Mouse (Mus musculus) MEL (cell line): ENCODE results near the gene Ctdnep1. TPM values are rescaled to one million over a fixed set of nuclear protein-coding genes. Genes with fewer than 3 reads are reported as not detected.

Experiments
- DNase-seq: peaks from one replicate; pipeline ENCODE4 v3.0.0; 2011; ENCODE audit warnings: low read depth, low spot score
- H3K27ac ChIP-seq: 2 replicates; pipeline ENCODE4 v1.5.1; 2012; ENCODE audit warnings: low read depth, mild to moderate bottlenecking, control low read depth, low read length, moderate library complexity; ENCODE audit not compliant: control insufficient read depth
- H3K27me3 ChIP-seq, 2 experiments: fragments of 150-350 bp in 1 of 2; sonication (generic) in 1 of 2; 2 replicates each; pipeline ENCODE4 v1.6.1; 2012; ENCODE audit warnings: low read length in 2 of 2, mild to moderate bottlenecking in 2 of 2, improper control_type of control experiment in 1 of 2, moderate library complexity in 1 of 2; ENCODE audit not compliant: insufficient read depth in 2 of 2, control insufficient read depth in 1 of 2
- H3K36me3 ChIP-seq, 2 experiments: 2 replicates each; pipeline ENCODE4 v1.6.1; 2012 to 2014; ENCODE audit warnings: low read length in 2 of 2, improper control_type of control experiment in 1 of 2, inconsistent platforms in 1 of 2, mild to moderate bottlenecking in 1 of 2; ENCODE audit not compliant: insufficient read depth in 2 of 2, control insufficient read depth in 1 of 2
- H3K4me1 ChIP-seq, 2 experiments: fragments of 150-350 bp in 1 of 2; sonication (generic) in 1 of 2; 2 replicates each; pipeline ENCODE4 v1.6.1; 2012; ENCODE audit warnings: low read length in 2 of 2, improper control_type of control experiment in 1 of 2, mild to moderate bottlenecking in 1 of 2; ENCODE audit not compliant: insufficient read depth in 2 of 2, control insufficient read depth in 1 of 2
- H3K4me3 ChIP-seq, 2 experiments: fragments of 150-350 bp in 1 of 2; sonication (generic) in 1 of 2; 2 replicates each; pipeline ENCODE4 v1.5.1; 2012; ENCODE audit warnings: low read depth in 2 of 2, low read length in 2 of 2, mild to moderate bottlenecking in 2 of 2, moderate library complexity in 2 of 2, control low read depth in 1 of 2, improper control_type of control experiment in 1 of 2; ENCODE audit not compliant: control insufficient read depth in 1 of 2, insufficient read depth in 1 of 2
- H3K79me2 ChIP-seq: 2 replicates; pipeline ENCODE4 v1.6.1; 2012; ENCODE audit warnings: mild to moderate bottlenecking, low read length, moderate library complexity; ENCODE audit not compliant: control insufficient read depth, poor library complexity, insufficient read depth
- H3K9ac ChIP-seq: 2 replicates; pipeline ENCODE4 v1.6.1; 2012; ENCODE audit warnings: low read depth, mild to moderate bottlenecking, control low read depth, low read length, moderate library complexity; ENCODE audit not compliant: control insufficient read depth, poor library complexity, severe bottlenecking
- H3K9me3 ChIP-seq: fragments of 150-350 bp; sonication (generic); replicated peaks from 2 replicates; pipeline ENCODE4 v1.6.1; 2012; ENCODE audit warnings: mild to moderate bottlenecking, low read length, improper control_type of control experiment, moderate library complexity; ENCODE audit not compliant: insufficient read depth
- CHD2 ChIP-seq: IDR thresholded peaks from 2 replicates; pipeline ENCODE4 v1.6.1; 2011; ENCODE audit warnings: low read length, improper control_type of control experiment
- E2F4 ChIP-seq: IDR thresholded peaks from 2 replicates; pipeline ENCODE4 v1.6.1; 2011; ENCODE audit warnings: low read depth, low read length, improper control_type of control experiment, borderline replicate concordance
- ETS1 ChIP-seq: IDR thresholded peaks from 2 replicates; pipeline ENCODE4 v1.6.1; 2012; ENCODE audit warnings: low read depth, mild to moderate bottlenecking, inconsistent platforms, low read length, improper control_type of control experiment, moderate library complexity
- GABPA ChIP-seq: IDR thresholded peaks from 2 replicates; pipeline ENCODE4 v1.6.1; 2012; ENCODE audit warnings: low read depth, mild to moderate bottlenecking, inconsistent platforms, low read length, improper control_type of control experiment, moderate library complexity
- GATA1 ChIP-seq: IDR thresholded peaks from 2 replicates; pipeline ENCODE4 v1.6.1; 2011; ENCODE audit warnings: low read depth, low read length, improper control_type of control experiment
- HCFC1 ChIP-seq: IDR thresholded peaks from 2 replicates; pipeline ENCODE4 v1.6.1; 2012; ENCODE audit warnings: low read depth, mild to moderate bottlenecking, inconsistent platforms, low read length, improper control_type of control experiment, moderate library complexity
- JUND ChIP-seq: IDR thresholded peaks from 2 replicates; pipeline ENCODE4 v1.6.1; 2011; ENCODE audit warnings: low read depth, mild to moderate bottlenecking, improper control_type of control experiment, low read length
- KAT2A ChIP-seq: conservative IDR thresholded peaks from 2 replicates; pipeline ENCODE4 v1.6.1; 2012; ENCODE audit warnings: low read depth, low read length, improper control_type of control experiment, inconsistent platforms
- MAFK ChIP-seq: IDR thresholded peaks from 2 replicates; pipeline ENCODE4 v1.6.1; 2011; ENCODE audit warnings: low read depth, mild to moderate bottlenecking, low read length, improper control_type of control experiment, borderline replicate concordance
- MAX ChIP-seq: IDR thresholded peaks from 2 replicates; pipeline ENCODE4 v1.6.1; 2011; ENCODE audit warnings: low read length, improper control_type of control experiment
- MAZ ChIP-seq: IDR thresholded peaks from 2 replicates; pipeline ENCODE4 v1.6.1; 2012; ENCODE audit warnings: low read depth, mild to moderate bottlenecking, inconsistent platforms, low read length, improper control_type of control experiment
- MXI1 ChIP-seq: IDR thresholded peaks from 2 replicates; pipeline ENCODE4 v1.6.1; 2011; ENCODE audit warnings: mild to moderate bottlenecking, low read depth, low read length, improper control_type of control experiment
- MYC ChIP-seq: IDR thresholded peaks from 2 replicates; pipeline ENCODE4 v1.6.1; 2011; ENCODE audit warnings: low read depth, mild to moderate bottlenecking, low read length, improper control_type of control experiment, moderate library complexity
- NELFE ChIP-seq: IDR thresholded peaks from 2 replicates; pipeline ENCODE4 v1.6.1; 2011; ENCODE audit warnings: low read depth, low read length, improper control_type of control experiment
- POLR2A ChIP-seq, 2 experiments: IDR thresholded peaks; 2 replicates each; pipeline ENCODE4 v1.6.1; 2011 to 2012; ENCODE audit warnings: low read length in 2 of 2, mild to moderate bottlenecking in 2 of 2, control low read depth in 1 of 2, improper control_type of control experiment in 1 of 2, low read depth in 1 of 2, moderate library complexity in 1 of 2; ENCODE audit not compliant: control insufficient read depth in 1 of 2, insufficient read depth in 1 of 2, poor library complexity in 1 of 2
- POLR2AphosphoS2 ChIP-seq: IDR thresholded peaks from 2 replicates; pipeline ENCODE4 v1.6.1; 2011; ENCODE audit warnings: low read length, improper control_type of control experiment
- POLR2AphosphoS5 ChIP-seq: IDR thresholded peaks from 2 replicates; pipeline ENCODE4 v1.6.1; 2012; ENCODE audit warnings: low read depth, borderline replicate concordance, mild to moderate bottlenecking, inconsistent platforms, low read length, moderate library complexity, mixed read lengths
- RAD21 ChIP-seq: IDR thresholded peaks from 2 replicates; pipeline ENCODE4 v1.6.1; 2011; ENCODE audit warnings: mild to moderate bottlenecking, low read depth, low read length, improper control_type of control experiment
- RCOR1 ChIP-seq: IDR thresholded peaks from 2 replicates; pipeline ENCODE4 v1.6.1; 2012; ENCODE audit warnings: low read depth, mild to moderate bottlenecking, inconsistent platforms, low read length, improper control_type of control experiment
- SIN3A ChIP-seq: IDR thresholded peaks from 2 replicates; pipeline ENCODE4 v1.6.1; 2012; ENCODE audit warnings: low read length, improper control_type of control experiment, inconsistent platforms
- TCF12 ChIP-seq: IDR thresholded peaks from 2 replicates; pipeline ENCODE4 v1.6.1; 2014; ENCODE audit warnings: low read depth, mild to moderate bottlenecking, inconsistent platforms, low read length, improper control_type of control experiment, moderate library complexity
- UBTF ChIP-seq: IDR thresholded peaks from 2 replicates; pipeline ENCODE4 v1.6.1; 2012; ENCODE audit warnings: low read depth, mild to moderate bottlenecking, inconsistent platforms, low read length, improper control_type of control experiment, moderate library complexity, borderline replicate concordance; ENCODE audit not compliant: insufficient read depth
- USF1 ChIP-seq: IDR thresholded peaks from 2 replicates; pipeline ENCODE4 v1.6.1; 2014; ENCODE audit warnings: low read depth, mild to moderate bottlenecking, inconsistent platforms, low read length, improper control_type of control experiment, moderate library complexity
- ZC3H11A ChIP-seq: IDR thresholded peaks from 2 replicates; pipeline ENCODE4 v1.6.1; 2012; ENCODE audit warnings: low read depth, mild to moderate bottlenecking, inconsistent platforms, low read length, improper control_type of control experiment
- polyA plus RNA-seq, 2 experiments: library from polyadenylated mRNA; stranded (reverse) in 1 of 2; unstranded in 1 of 2; fragments of >175 nt in 1 of 2; fragments of >200 nt in 1 of 2; gene quantifications; 2 replicates each; pipeline versions ENCODE4 v1.2.1 to v1.2.4; 2012; ENCODE audit warnings: low replicate concordance in 2 of 2, low read depth in 1 of 2; ENCODE audit not compliant: insufficient read length in 2 of 2, insufficient read depth in 1 of 2, missing spikeins in 1 of 2
- total RNA-seq: library from RNA; depleted of rRNA; stranded (reverse); fragments of 300-350 nt; gene quantifications from 2 replicates; pipeline ENCODE4 v1.2.3, GENCODE M21; 2012

Ctdnep1 gene
- total and polyA plus RNA-seq, 3 experiments: 47.3 to 133 TPM; not detected in 1

GRCm38 (mm10) chr11:69980196-69981140 is 488 bp upstream of the Ctdnep1 start (continued):
- TF ChIP-seq E2F4 (0 out of 2 replicates have a peak, but pooled peaks have one; percentile 56), MAX (peak; percentile 75), RCOR1 (peak; percentile 10; the same call in 1 of the 2 replicates), USF1 (peak; percentile 43; the same call in 1 of the 2 replicates), POLR2AphosphoS2 (peak; percentile 92), RAD21 (no peak), ETS1 (peak; percentile 78), CHD2 (no peak), POLR2AphosphoS5 (no peak), MYC (peak; percentile 81; the same call in 1 of the 2 replicates), ZC3H11A (0 out of 2 replicates have a peak, but pooled peaks have one; percentile 20), POLR2A (IDR thresholded peaks at IDR 0.05; ENCODE audit: control insufficient read depth in 1 of 2, insufficient read depth in 1 of 2, low read depth in 1 of 2, low read length in 2 of 2, poor library complexity in 1 of 2) (peak; percentile 81 to 97), SIN3A (peak; percentile 97)

- DNase-seq: no peak
- Histone ChIP-seq H3K27ac (peak within 1 kb of the TSS; percentile 88), H3K4me3 (peak within 1 kb of the TSS; percentile 96 to 98), H3K36me3 (peaks cover 2 to 24% of the 10 kb centered on the region in 2 experiments; a peak in 3 of 4 replicates), H3K9me3 (no peaks in the 10 kb centered on the region), H3K4me1 (peaks cover 6 to 17% of the 10 kb centered on the region in 2 experiments), H3K79me2 (peaks cover 45% of the 10 kb centered on the region), H3K27me3 (no peaks in the 10 kb centered on the region), H3K9ac (peak within 1 kb of the TSS; percentile 99)
- TF ChIP-seq RCOR1 (no peak), ETS1 (no peak), KAT2A (no peak), UBTF (no peak), HCFC1 (no peak), SIN3A (no peak), GATA1 (no peak), MAZ (no peak), E2F4 (no peak), MAFK (no peak), NELFE (no peak), ZC3H11A (no peak), JUND (no peak), TCF12 (no peak), MXI1 (no peak), GABPA (no peak)
Measured at GRCm38 (mm10) chr11:69982225-69982624, 1.3 kb downstream of the Ctdnep1 start, which contains the start of gene Elp5. Gene Elp5 (minus strand): TSS chr11:69982517.
